Mouse (Mus musculus): ENCODE data around the gene Itga2b.

Gene Itga2b

GRCm38 (mm10) chr11:102437120-102438061 is 32.5 kb downstream of the Itga2b start:
- in situ Hi-C loops (cut with MboI; ENCODE audit: low sequenced_read_pairs), result no loop called here

DNA sequence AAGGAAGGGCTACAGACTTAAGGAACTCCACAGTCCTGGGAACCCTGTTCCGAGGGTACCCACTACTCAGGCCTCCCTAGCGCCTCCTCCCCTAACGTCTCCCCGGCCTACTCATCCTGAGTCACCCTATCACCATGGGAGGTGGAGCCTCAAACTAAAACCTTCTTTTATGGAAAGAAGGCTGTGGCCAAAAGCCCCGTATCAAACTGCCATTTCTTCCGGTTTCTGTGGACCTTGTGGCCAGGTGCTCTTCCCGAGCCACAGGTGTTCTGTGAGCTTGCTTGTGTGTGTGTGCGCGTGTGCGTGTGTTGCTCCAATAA is 33.5 kb downstream of the Itga2b start:
- in situ Hi-C loops (cut with MboI; ENCODE audit: low sequenced_read_pairs), result no loop called here

- in situ Hi-C loops (cut with MboI; ENCODE audit: low sequenced_read_pairs), result no loop called here
These were observed 34.0 kb downstream of the Itga2b start for GRCm38 (mm10) chr11:102435754-102436470.

- in situ Hi-C loops (cut with MboI; ENCODE audit: low sequenced_read_pairs), result no loop called here
These were observed 34.9 kb downstream of the Itga2b start for GRCm38 (mm10) chr11:102434816-102435705.

GRCm38 (mm10) chr11:102434406-102434805 is 35.5 kb downstream of the Itga2b start:
- in situ Hi-C loops (cut with MboI; ENCODE audit: low sequenced_read_pairs), result no loop called here

DNA sequence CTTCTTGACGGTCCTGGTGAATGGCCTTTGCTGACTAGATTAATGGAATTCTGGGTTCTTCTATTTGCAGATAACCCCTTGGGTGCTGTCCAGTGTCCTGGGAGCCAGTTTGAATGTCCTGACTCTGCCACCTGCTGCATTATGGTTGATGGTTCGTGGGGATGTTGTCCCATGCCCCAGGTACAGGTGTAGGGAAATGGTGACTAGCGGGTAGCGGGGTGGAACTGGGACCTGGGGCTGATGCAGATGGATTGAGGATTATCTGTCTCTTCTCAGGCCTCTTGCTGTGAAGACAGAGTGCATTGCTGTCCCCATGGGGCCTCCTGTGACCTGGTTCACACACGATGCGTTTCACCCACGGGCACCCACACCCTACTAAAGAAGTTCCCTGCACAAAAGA is 36.1 kb downstream of the Itga2b start:
- in situ Hi-C loops (cut with MboI; ENCODE audit: low sequenced_read_pairs), result no loop called here

GRCm38 (mm10) chr11:102432896-102433295 is 37.0 kb downstream of the Itga2b start:
- in situ Hi-C loops (cut with MboI; ENCODE audit: low sequenced_read_pairs), result no loop called here

GRCm38 (mm10) chr11:102432115-102432843 is 37.6 kb downstream of the Itga2b start:
- in situ Hi-C loops (cut with MboI; ENCODE audit: low sequenced_read_pairs), result no loop called here

- in situ Hi-C loops (cut with MboI; ENCODE audit: low sequenced_read_pairs), result no loop called here
These were observed 38.2 kb downstream of the Itga2b start for GRCm38 (mm10) chr11:102431728-102432114.

DNA sequence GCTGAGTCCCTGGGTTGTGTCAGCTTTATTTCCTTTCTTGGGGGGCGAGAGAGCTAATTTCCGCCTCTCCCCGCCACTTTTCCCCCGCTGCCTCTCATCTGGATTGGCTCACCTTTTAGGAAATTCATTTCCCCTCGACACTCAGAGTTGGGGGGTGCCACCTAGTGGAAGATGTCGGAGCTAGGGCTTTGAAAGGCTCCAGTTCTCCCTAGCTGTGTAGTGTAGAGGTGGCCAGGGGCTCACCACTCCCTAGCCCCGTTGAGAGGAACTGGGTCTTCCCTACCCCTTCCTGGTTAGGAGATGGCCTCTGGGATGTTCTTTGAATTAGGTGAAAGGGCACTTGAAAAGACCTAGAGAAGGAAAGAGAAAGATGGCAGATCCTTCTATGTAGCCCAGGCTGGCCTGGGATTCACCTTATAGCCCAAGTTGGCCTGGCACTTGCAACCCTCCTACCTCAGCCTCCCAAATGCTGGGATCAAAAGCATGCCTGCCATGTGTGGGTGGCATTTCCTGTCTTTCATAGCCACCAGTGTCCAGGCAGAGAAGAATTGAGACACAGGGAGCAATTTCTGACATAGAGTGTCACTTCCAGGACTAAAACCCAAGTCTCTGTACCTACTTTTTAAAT is 38.8 kb downstream of the Itga2b start:
- in situ Hi-C loops (cut with MboI; ENCODE audit: low sequenced_read_pairs), result no loop called here

- in situ Hi-C loops (cut with MboI; ENCODE audit: low sequenced_read_pairs), result no loop called here
These were observed 39.6 kb downstream of the Itga2b start, which contains the start of gene Grn for GRCm38 (mm10) chr11:102430121-102431017. Gene Grn, plus strand, starts transcription at chr11:102430315.

DNA sequence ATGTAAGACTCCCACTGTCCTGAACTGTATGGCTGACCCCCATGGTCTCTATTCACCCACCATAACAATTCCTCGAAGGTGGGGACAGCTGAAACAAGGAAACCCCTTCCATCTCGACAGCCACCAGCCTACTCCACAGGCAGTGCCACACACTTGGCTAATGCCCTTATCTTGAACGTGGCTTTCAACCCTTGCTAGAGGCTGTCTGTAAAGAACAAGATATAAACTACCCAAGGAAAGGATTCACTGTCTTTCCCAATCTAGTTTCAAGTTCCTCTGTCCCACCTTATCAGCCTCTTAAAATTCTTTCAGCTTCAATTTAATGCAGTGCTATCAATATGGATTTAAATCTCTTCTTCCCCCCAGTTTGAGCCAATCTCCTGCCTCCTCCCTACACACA is 40.4 kb downstream of the Itga2b start:
- in situ Hi-C loops (cut with MboI; ENCODE audit: low sequenced_read_pairs), result no loop called here

- in situ Hi-C loops (cut with MboI; ENCODE audit: low sequenced_read_pairs), result no loop called here
These were observed 40.9 kb downstream of the Itga2b start for GRCm38 (mm10) chr11:102428981-102429540.

DNA sequence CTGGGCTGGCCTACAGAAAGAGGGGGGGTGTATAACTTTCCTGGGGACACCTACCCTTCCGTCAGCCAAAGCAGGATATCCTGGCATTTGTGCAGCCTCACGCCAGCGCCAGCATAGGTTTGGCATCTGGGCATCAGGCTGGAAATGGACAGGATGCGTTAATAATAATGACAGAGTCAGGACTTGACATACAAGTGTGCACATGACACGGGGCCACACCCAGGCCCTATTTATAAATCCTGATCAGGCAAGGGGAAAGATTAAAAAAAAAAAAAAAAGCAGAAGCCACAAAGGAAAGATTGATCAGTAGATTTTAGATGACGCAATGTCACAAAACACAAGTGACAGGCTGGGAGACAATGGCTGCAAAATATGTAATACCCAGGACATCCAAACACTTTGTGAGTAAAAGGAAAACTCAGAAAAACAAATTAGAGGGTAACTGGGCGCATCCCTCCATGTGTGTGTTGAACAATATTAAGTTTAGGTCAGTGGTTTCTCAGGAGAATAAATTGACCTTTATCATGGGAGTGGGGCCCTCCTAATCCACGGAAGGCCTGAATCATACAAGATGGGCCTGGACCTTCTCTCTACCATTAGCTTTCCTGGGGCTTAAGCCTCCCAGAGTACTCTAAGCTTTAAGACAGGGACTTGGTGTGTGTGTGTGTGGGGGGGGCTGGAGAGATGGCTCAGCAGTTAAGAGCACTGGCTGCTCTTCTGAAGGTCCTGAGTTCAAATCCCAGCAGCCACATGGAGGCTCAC is 44.2 kb downstream of the Itga2b start:
- in situ Hi-C loops (cut with MboI; ENCODE audit: low sequenced_read_pairs), result no loop called here

- in situ Hi-C loops (cut with MboI; ENCODE audit: low sequenced_read_pairs), result no loop called here
These were observed 45.3 kb downstream of the Itga2b start for GRCm38 (mm10) chr11:102424666-102425065.

DNA sequence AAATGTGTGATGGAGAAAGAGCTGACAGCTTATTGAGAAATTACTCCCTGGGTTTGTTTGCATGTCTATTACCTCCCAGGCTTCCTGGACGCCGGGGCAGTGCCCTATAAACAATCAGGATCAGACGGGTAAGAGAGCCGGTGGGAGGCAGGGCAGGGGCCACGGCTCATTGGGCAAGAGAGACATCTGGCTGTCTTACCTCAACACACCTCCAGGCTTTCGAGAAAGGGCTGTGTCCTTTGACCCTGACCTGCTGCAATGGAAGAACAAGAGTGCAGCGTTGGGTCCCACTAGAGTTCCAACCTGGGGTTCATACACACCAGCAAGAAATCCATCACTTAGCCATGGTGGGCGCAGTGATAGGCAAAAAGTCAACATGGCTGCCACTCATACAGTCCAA is 48.4 kb downstream of the Itga2b start:
- in situ Hi-C loops (cut with MboI; ENCODE audit: low sequenced_read_pairs), result no loop called here

DNA sequence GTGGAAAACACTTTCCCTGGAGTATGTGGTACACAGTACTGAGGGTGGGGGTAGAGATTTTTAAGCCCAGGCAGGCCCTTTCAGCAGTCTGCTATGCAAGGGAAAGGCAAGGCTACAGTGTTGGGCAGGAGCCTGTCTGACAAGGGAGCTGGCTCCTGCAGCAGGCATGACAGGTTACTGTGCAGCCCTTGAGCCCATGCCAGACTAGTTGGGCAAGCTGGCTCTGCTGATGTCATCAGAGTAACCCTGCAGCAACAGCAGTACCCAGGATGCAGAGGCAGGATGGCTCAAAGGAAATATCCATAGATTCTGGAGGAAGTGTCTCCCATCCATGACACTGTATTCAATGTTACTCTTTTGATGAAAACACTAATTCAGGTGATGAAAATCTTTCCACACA is 51.0 kb downstream of the Itga2b start:
- in situ Hi-C loops (cut with MboI; ENCODE audit: low sequenced_read_pairs), result no loop called here

DNA sequence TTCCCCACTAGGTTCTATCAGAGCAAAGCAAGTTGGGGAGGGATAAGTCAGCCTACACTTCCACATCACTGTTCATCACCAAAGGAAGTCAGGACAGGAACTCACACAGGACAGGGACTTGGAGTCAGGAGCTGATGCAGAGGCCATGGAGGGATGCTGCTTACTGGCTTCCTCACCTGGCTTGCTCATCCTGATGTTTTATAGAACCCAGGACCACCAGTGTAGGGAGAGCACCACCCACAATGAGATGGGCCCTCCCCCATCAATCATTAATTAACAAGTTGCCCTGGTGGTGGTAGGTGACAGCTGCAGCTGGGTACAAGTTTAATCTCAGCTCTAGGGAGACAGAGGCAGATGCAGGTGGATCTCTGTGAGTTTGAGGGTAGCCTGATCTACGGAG is 52.8 kb downstream of the Itga2b start:
- in situ Hi-C loops (cut with MboI; ENCODE audit: low sequenced_read_pairs), result no loop called here

All from CH12F3 (cell line).